Mouse (Mus musculus): ENCODE results near the gene Gja3. TPM values are rescaled to one million over a fixed set of nuclear protein-coding genes. Genes with fewer than 3 reads are reported as not detected.
"Not testable (repeated sequence)": the region's sequence is repeated elsewhere in the genome, so short reads cannot be mapped to it uniquely, and the experiment has no call there.

Gene Gja3
- polyA plus RNA-seq, 1 experiment = 0.08 TPM

DNA sequence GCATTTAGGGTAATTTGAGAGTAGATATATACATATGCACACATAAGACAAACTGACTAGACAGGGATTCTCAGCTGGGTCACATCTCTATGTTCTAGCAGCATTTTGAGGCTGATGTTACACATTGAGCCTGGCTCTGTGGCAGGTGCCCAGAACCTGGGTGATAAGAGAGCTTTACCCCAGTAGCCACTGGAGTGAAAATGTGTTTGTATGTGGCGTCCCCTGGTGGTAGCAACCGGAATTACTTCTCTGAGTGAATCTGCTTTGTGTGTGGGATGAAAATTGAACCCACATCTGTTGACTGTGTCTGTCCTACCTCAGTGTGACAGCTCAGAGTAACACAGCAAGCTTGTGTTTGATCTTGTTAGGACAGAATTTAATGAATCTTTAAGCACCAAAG lies 12.0 kb upstream of the Gja3 start:
- not testable (repeated sequence) for H3K4me1 ChIP-seq (ENCODE audit: control insufficient read depth, insufficient read depth, low read length); H3K27me3 ChIP-seq (ENCODE audit: control insufficient read depth, insufficient read depth, low read length); H3K27ac ChIP-seq (ENCODE audit: insufficient read depth, low read length); H3K4me3 ChIP-seq (replicated peaks; ENCODE audit: insufficient read depth, low read depth, low read length)
- 0% methylated on average over 2 of the region's 2 CpGs for WGBS
- TF ChIP-seq CTCF (IDR thresholded peaks at IDR 0.05; ENCODE audit: borderline replicate concordance, insufficient read depth, low read depth, low read length) = peak; percentile 25; the same call in 1 of the 2 replicates
- DNase-seq = peak; percentile 9 to 33

DNA sequence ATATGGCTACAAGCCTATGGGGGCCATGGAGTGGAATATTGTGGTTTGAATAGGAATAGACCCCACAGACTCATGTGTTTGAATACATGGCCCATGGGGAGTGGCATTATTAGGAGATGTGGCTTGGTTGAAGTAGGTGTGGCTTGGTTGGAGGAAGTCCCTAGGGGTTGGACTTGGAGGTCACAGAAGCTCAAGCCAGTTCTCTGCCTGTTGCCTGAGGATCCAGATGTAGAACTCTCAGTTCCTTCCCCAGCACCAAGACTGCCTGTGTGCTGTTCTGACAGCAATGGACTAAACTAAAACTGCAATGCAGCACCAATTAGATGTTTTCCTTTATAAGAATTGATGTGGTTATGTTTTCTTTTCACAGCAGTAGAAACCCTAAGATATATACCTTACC lies 8.2 kb upstream of the Gja3 start:
- Histone ChIP-seq H3K27me3 (ENCODE audit: control insufficient read depth, insufficient read depth, low read length) (no peaks in the 10 kb centered on the region), H3K27ac (ENCODE audit: insufficient read depth, low read length) (no peak overlapping the region), H3K4me3 (replicated peaks; ENCODE audit: insufficient read depth, low read depth, low read length) (no peak overlapping the region)

DNA sequence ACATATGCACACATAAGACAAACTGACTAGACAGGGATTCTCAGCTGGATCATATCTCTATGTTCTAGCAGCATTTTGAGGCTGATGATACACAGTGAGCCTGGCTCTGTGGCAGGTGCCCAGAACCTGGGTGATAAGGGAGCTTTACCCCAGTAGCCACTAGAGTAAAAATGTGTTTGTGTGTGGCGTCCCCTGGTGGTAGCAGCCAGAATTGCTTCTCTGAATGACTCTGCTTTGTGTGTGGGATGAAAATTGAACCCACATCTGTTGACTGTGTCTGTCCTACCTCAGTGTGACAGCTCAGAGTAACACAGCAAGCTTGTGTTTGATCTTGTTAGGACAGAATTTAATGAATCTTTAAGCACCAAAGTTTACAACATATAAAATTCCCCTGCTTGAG lies 2.2 kb upstream of the Gja3 start:
- peak; percentile 52 for TF ChIP-seq CTCF (IDR thresholded peaks at IDR 0.05; ENCODE audit: borderline replicate concordance, insufficient read depth, low read depth, low read length)
- not testable (repeated sequence) for H3K27me3 ChIP-seq (ENCODE audit: control insufficient read depth, insufficient read depth, low read length); H3K4me3 ChIP-seq (replicated peaks; ENCODE audit: insufficient read depth, low read depth, low read length); H3K27ac ChIP-seq (ENCODE audit: insufficient read depth, low read length); H3K4me1 ChIP-seq (ENCODE audit: control insufficient read depth, insufficient read depth, low read length)
- WGBS = 0% methylated on average over 1 of the region's 1 CpGs
- DNase-seq = peak; percentile 13 to 53

More for the DNA sequence above, 8.2 kb upstream of the Gja3 start:
- H3K4me1 ChIP-seq (ENCODE audit: control insufficient read depth, insufficient read depth, low read length) = no peaks in the 10 kb centered on the region
- no peak for DNase-seq
- TF ChIP-seq POLR2A (IDR thresholded peaks at IDR 0.05; ENCODE audit: borderline replicate concordance, insufficient read depth, low read length) (no peak), CTCF (IDR thresholded peaks at IDR 0.05; ENCODE audit: borderline replicate concordance, insufficient read depth, low read depth, low read length) (no peak)

DNA sequence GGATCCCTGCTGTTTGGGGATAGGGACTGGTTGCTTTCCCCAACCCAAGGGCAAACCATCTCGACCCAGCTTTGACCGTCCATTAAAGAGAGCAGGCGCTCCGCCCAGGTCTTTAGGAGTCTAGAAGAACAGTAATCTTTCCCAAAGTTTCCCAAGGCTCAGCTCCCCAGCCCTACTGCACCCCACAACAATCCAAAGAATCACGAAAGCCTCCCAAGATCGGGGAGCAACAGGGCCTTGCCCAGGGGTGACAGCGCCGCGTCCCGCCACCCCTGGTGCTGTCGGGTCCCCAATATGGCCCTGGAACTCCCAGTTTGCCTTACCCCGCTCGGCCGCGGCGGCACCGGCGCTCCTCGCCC lies 717 bp downstream of the Gja3 start:
- no peaks in the 10 kb centered on the region; the same call in 1 of the 2 replicates for H3K27me3 ChIP-seq (ENCODE audit: control insufficient read depth, insufficient read depth, low read length)
- 5% methylated on average over 19 of the region's 19 CpGs for WGBS
- no peaks in the 10 kb centered on the region for H3K4me1 ChIP-seq (ENCODE audit: control insufficient read depth, insufficient read depth, low read length)
- no peak overlapping the region for H3K4me3 ChIP-seq (replicated peaks; ENCODE audit: insufficient read depth, low read depth, low read length)
- no peak for TF ChIP-seq CTCF (IDR thresholded peaks at IDR 0.05; ENCODE audit: borderline replicate concordance, insufficient read depth, low read depth, low read length)
- no peak for TF ChIP-seq POLR2A (IDR thresholded peaks at IDR 0.05; ENCODE audit: borderline replicate concordance, insufficient read depth, low read length)
- H3K27ac ChIP-seq (ENCODE audit: insufficient read depth, low read length) = no peak overlapping the region
- no peak for DNase-seq

DNA sequence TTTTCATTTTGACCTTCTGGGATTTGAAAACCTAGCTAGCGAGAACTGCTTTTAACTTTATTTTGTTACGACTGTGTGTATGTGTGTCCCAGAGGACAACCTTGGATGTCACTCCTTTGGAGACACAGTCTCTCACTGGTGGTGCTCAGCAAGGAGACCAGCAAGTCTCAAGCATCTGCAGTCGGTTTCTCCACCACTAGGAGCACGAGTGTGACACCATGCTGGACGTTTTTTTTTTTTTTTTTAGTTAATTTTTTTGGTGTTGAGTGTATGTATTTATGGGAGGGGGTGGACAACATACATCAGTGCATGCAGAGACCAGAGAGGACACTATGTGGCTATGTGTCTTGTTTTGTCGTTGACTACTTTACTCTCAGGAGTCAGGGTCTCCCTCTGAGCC lies 5.2 kb downstream of the Gja3 start:
- no peak for TF ChIP-seq CTCF (IDR thresholded peaks at IDR 0.05; ENCODE audit: borderline replicate concordance, insufficient read depth, low read depth, low read length)
- no peak for TF ChIP-seq POLR2A (IDR thresholded peaks at IDR 0.05; ENCODE audit: borderline replicate concordance, insufficient read depth, low read length)
- H3K4me1 ChIP-seq (ENCODE audit: control insufficient read depth, insufficient read depth, low read length) = no peaks in the 10 kb centered on the region
- no peaks in the 10 kb centered on the region; the same call in 1 of the 2 replicates for H3K27me3 ChIP-seq (ENCODE audit: control insufficient read depth, insufficient read depth, low read length)
- no peak overlapping the region for H3K27ac ChIP-seq (ENCODE audit: insufficient read depth, low read length)
- no peak overlapping the region for H3K4me3 ChIP-seq (replicated peaks; ENCODE audit: insufficient read depth, low read depth, low read length)
- WGBS = 70% methylated on average over 6 of the region's 6 CpGs
- DNase-seq = no peak

DNA sequence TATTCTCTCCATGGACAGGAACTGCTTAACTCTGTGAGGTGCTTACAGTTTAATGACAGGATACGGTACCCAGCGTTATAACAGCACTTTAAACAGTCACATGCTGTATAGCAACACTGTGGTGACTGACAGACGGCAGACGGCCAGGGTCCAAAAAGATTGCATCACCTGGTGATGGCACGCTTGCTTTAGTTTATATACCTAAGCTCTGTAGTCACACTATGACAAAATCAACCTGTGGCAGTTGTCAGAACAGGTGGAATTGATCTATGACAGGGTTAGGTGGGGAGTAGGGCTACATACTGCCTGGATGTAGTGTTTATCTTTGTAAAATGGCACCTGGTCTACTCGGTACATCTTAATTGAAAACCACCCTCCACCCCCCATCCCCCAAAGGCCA lies 14.0 kb downstream of the Gja3 start:
- 89% methylated on average over 6 of the region's 6 CpGs for WGBS
- no peaks in the 10 kb centered on the region for H3K4me1 ChIP-seq (ENCODE audit: control insufficient read depth, insufficient read depth, low read length)

DNA sequence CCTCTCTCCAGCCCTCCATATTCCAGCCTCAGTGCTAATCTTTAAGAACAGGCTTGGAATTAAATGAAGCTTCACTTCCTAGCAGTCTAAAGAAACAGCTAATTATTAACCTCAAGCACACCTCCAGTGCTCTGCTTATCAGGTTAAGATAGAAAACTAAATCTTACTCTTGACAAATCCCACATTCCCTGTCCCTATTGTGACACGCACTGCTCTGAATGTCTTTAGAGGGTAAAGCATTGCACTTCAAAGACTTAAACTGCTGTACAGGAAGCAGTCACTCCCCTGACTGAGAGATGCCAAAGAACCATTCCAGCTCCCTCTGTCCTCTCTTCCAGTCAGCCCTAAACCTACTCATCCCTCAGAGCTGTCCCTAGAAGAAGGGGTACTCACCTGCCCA lies 16.5 kb downstream of the Gja3 start:
- WGBS = 81% methylated on average over 1 of the region's 1 CpGs
- Histone ChIP-seq H3K4me3 (replicated peaks; ENCODE audit: insufficient read depth, low read depth, low read length) (no peak overlapping the region), H3K27me3 (ENCODE audit: control insufficient read depth, insufficient read depth, low read length) (no peaks in the 10 kb centered on the region), H3K4me1 (ENCODE audit: control insufficient read depth, insufficient read depth, low read length) (no peaks in the 10 kb centered on the region), H3K27ac (ENCODE audit: insufficient read depth, low read length) (no peak overlapping the region)
- TF ChIP-seq POLR2A (IDR thresholded peaks at IDR 0.05; ENCODE audit: borderline replicate concordance, insufficient read depth, low read length) (no peak), CTCF (IDR thresholded peaks at IDR 0.05; ENCODE audit: borderline replicate concordance, insufficient read depth, low read depth, low read length) (no peak)
- no peak for DNase-seq

More for the DNA sequence above, 14.0 kb downstream of the Gja3 start:
- Histone ChIP-seq H3K27ac (ENCODE audit: insufficient read depth, low read length) (no peak overlapping the region), H3K4me3 (replicated peaks; ENCODE audit: insufficient read depth, low read depth, low read length) (no peak overlapping the region), H3K27me3 (ENCODE audit: control insufficient read depth, insufficient read depth, low read length) (no peaks in the 10 kb centered on the region)
- TF ChIP-seq CTCF (IDR thresholded peaks at IDR 0.05; ENCODE audit: borderline replicate concordance, insufficient read depth, low read depth, low read length) (no peak), POLR2A (IDR thresholded peaks at IDR 0.05; ENCODE audit: borderline replicate concordance, insufficient read depth, low read length) (no peak)
- DNase-seq = no peak

DNA sequence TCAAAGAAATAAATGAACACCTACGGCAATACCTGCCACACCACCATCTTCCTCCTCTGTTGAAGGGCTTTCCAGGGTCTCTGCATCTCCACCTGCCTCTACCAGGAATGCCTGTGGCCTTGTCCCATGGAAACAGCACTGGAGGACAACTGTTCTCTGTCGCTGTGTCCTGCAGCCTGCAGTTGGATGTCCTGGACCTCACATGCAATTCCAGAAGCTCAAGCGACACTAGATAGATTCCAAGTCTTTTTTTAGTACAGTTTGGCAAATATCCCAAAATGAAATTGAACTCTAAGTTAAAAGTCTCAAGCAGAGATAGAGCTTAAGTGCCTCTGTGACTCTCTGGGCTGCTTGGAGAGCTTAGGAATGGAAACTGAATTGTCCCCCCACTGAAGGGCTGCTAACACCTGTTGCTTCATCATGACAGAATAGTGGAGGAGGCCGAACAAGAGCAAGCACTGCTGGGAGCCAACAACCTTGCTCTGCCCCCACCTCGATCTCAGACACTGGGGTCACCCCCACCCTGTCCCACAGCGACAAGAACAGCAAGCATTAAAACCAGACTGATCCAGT lies 22.9 kb downstream of the Gja3 start:
- Histone ChIP-seq H3K27me3 (ENCODE audit: control insufficient read depth, insufficient read depth, low read length) (no peaks in the 10 kb centered on the region), H3K4me3 (replicated peaks; ENCODE audit: insufficient read depth, low read depth, low read length) (no peak overlapping the region), H3K4me1 (ENCODE audit: control insufficient read depth, insufficient read depth, low read length) (no peaks in the 10 kb centered on the region), H3K27ac (ENCODE audit: insufficient read depth, low read length) (no peak overlapping the region)
- 54% methylated on average over 6 of the region's 6 CpGs for WGBS
- no peak for DNase-seq
- TF ChIP-seq CTCF (IDR thresholded peaks at IDR 0.05; ENCODE audit: borderline replicate concordance, insufficient read depth, low read depth, low read length) (no peak), POLR2A (IDR thresholded peaks at IDR 0.05; ENCODE audit: borderline replicate concordance, insufficient read depth, low read length) (no peak)
